Comparison of ENCODE assay signal across 13 mouse cellular contexts in genomic region chr11:73284351-73284750, GRCm38 (mm10). TPM values are rescaled to one million over a fixed set of nuclear protein-coding genes. Genes with fewer than 3 reads are reported as not detected.
DNase-seq lines count a peak whose midpoint lies in the region; ATAC-seq and TF ChIP-seq lines count a peak whose summit lies in the region.
"Had no signal": no experiment of that assay in that cellular context is flagged by ENCODE, and none has a peak within 500 bp of the region (broad histone marks: within the 10 kb centered on the region; RNA-seq: fewer than 3 reads in every experiment).

No protein-coding gene starts in this region.

- H3K4me2 ChIP-seq in heart, embryonic 11.5 days, result no peak overlapping the region
- no peak overlapping the region for H3K4me2 ChIP-seq in stomach, embryonic 14.5 days (replicated peaks; ENCODE audit: low read depth, low read length)
- H3K4me2 ChIP-seq: embryonic facial prominence, embryonic 15.5 days; liver, embryonic 15.5 days had no signal

- H3K4me1 ChIP-seq in heart, embryonic 11.5 days (ENCODE audit: control insufficient read depth, insufficient read depth, low read length), result 0 out of 2 replicates have a peak, but pooled peaks cover 2% of the 10 kb centered on the region
- H3K4me1 ChIP-seq in brown adipose tissue, adult 24 weeks (ENCODE audit: control insufficient read depth, insufficient read depth, insufficient read length, low read length), result peaks cover 8% of the 10 kb centered on the region
- peaks cover 16% of the 10 kb centered on the region for H3K4me1 ChIP-seq in stomach, embryonic 14.5 days (ENCODE audit: control insufficient read depth, insufficient read depth, low read length)
- H3K4me1 ChIP-seq: liver, embryonic 15.5 days had no signal

- intact Hi-C loops in left cerebral cortex, adult 2 months (cut with DNase I), result loop anchor here (5.0 kb wide), 1 partner anchor 1088 kb away; no protein-coding TSS in a partner anchor

- no peak for ATAC-seq in heart, embryonic 11.5 days (replicated peaks; ENCODE audit: insufficient number of reproducible peaks, low FRiP score, low TSS enrichment)
- ATAC-seq in stomach, embryonic 14.5 days (ENCODE audit: insufficient number of reproducible peaks, insufficient read depth, low FRiP score, low read depth), result no peak
- ATAC-seq: midbrain, embryonic 16.5 days had no signal

- no peak overlapping the region for H3K27ac ChIP-seq in heart, embryonic 11.5 days (ENCODE audit: low read depth, low read length)
- peak overlapping the region; percentile 59; the same call in 1 of the 2 replicates for H3K27ac ChIP-seq in left cerebral cortex, adult 2 months
- H3K27ac ChIP-seq in brown adipose tissue, adult 24 weeks (replicated peaks; ENCODE audit: low read depth, low read length), result peak overlapping the region; percentile 93
- H3K27ac ChIP-seq in stomach, embryonic 14.5 days (ENCODE audit: low read length), result peak overlapping the region; percentile 44; the same call in 1 of the 2 replicates
- H3K27ac ChIP-seq: embryonic facial prominence, embryonic 15.5 days; liver, embryonic 15.5 days had no signal

- H3K36me3 ChIP-seq in heart, embryonic 11.5 days (ENCODE audit: control insufficient read depth, insufficient read depth, low read length), result no peaks in the 10 kb centered on the region
- no peaks in the 10 kb centered on the region for H3K36me3 ChIP-seq in stomach, embryonic 14.5 days (ENCODE audit: control insufficient read depth, insufficient read depth, low read length)
- H3K36me3 ChIP-seq: embryonic facial prominence, embryonic 15.5 days; liver, embryonic 15.5 days had no signal

- TF ChIP-seq CTCF in left cerebral cortex, adult 2 months (IDR thresholded peaks at IDR 0.05), result no peak

- H3K9me3 ChIP-seq in heart, embryonic 11.5 days (replicated peaks; ENCODE audit: control insufficient read depth, low read length), result no peaks in the 10 kb centered on the region
- no peaks in the 10 kb centered on the region for H3K9me3 ChIP-seq in stomach, embryonic 14.5 days (ENCODE audit: control insufficient read depth, low read depth, low read length)
- H3K9me3 ChIP-seq: embryonic facial prominence, embryonic 15.5 days; liver, embryonic 15.5 days had no signal

- H3K9ac ChIP-seq in heart, embryonic 11.5 days (ENCODE audit: low read depth, low read length), result no peak overlapping the region
- H3K9ac ChIP-seq in stomach, embryonic 14.5 days (replicated peaks; ENCODE audit: low read depth, low read length), result no peak overlapping the region
- H3K9ac ChIP-seq: embryonic facial prominence, embryonic 15.5 days; liver, embryonic 15.5 days had no signal

- H3K27me3 ChIP-seq in heart, embryonic 11.5 days (ENCODE audit: control insufficient read depth, insufficient read depth, low read length), result no peaks in the 10 kb centered on the region
- H3K27me3 ChIP-seq in stomach, embryonic 14.5 days (ENCODE audit: control insufficient read depth, insufficient read depth, low read length), result no peaks in the 10 kb centered on the region
- H3K27me3 ChIP-seq: embryonic facial prominence, embryonic 15.5 days; liver, embryonic 15.5 days had no signal

- DNase-seq in heart, adult 11 months, result peak; percentile 96
- no peak for DNase-seq in left cerebral cortex, adult 2 months (ENCODE audit: extremely low spot score in 1 of 2, low spot score in 2 of 2)
- DNase-seq in left cerebral cortex, adult 9 months (ENCODE audit: low spot score in 2 of 2), result no peak
- no peak for DNase-seq in c-Kit-positive CD71-positive TER-119-positive erythroid progenitor cells, embryonic 14.5 days (ENCODE audit: low spot score)
- DNase-seq: kidney, adult 11 months had no signal

- no peak overlapping the region for H3K4me3 ChIP-seq in heart, embryonic 11.5 days (ENCODE audit: low read depth, low read length)
- no peak overlapping the region for H3K4me3 ChIP-seq in left cerebral cortex, adult 2 months
- no peak overlapping the region for H3K4me3 ChIP-seq in brown adipose tissue, adult 24 weeks (ENCODE audit: insufficient read depth, low read depth, low read length)
- H3K4me3 ChIP-seq in stomach, embryonic 14.5 days (ENCODE audit: low read depth, low read length), result no peak overlapping the region
- H3K4me3 ChIP-seq: embryonic facial prominence, embryonic 15.5 days; liver, embryonic 15.5 days had no signal

RNA-seq across cellular contexts. Expression of gene Trpv3, which starts 17.2 kb away (rescaled TPM):
- 0.03 TPM in 2 replicates for polyA plus RNA-seq in heart, embryonic 11.5 days (2014; fragmentation: Nextera tagmentation; extraction: Ambion mirVana)
- under 1 TPM; 0.26 to 0.50 TPM for total RNA-seq in left cerebral cortex, adult 2 months (2021)
- polyA plus RNA-seq in brown adipose tissue, adult 24 weeks (2012; ENCODE audit: insufficient read depth, insufficient read length, missing spikeins), result not detected in 2 replicates
- polyA plus RNA-seq in stomach, embryonic 14.5 days (2014; fragmentation: Nextera tagmentation; extraction: Ambion mirVana), result 0.12 and 0.42 TPM in 2 replicates
- total RNA-seq: hematopoietic stem cell, adult 5-6 weeks had no signal

RNA-seq across cellular contexts. Expression of gene Aspa, which starts 45.0 kb away (rescaled TPM):
- 0.19 TPM in 1 of 2 replicates, not detected in the other for polyA plus RNA-seq in heart, embryonic 11.5 days (2014; fragmentation: Nextera tagmentation; extraction: Ambion mirVana)
- total RNA-seq in left cerebral cortex, adult 2 months (2021), result 10 to 100 TPM in 1 of 2 experiments, 1 to 10 TPM in 1; 8.9 to 10.4 TPM
- polyA plus RNA-seq in brown adipose tissue, adult 24 weeks (2012; ENCODE audit: insufficient read depth, insufficient read length, missing spikeins), result 163 and 192 TPM in 2 replicates
- polyA plus RNA-seq in stomach, embryonic 14.5 days (2014; fragmentation: Nextera tagmentation; extraction: Ambion mirVana), result 3.7 and 4.1 TPM in 2 replicates

RNA-seq across cellular contexts. Expression of gene Gm49340, which starts 45.2 kb away (rescaled TPM):
- not detected in 2 replicates for polyA plus RNA-seq in heart, embryonic 11.5 days (2014; fragmentation: Nextera tagmentation; extraction: Ambion mirVana)
- not detected for total RNA-seq in left cerebral cortex, adult 2 months (2021)
- polyA plus RNA-seq in brown adipose tissue, adult 24 weeks (2012; ENCODE audit: insufficient read depth, insufficient read length, missing spikeins), result 0.48 TPM in 1 of 2 replicates, not detected in the other
- polyA plus RNA-seq in stomach, embryonic 14.5 days (2014; fragmentation: Nextera tagmentation; extraction: Ambion mirVana), result not detected in 2 replicates
- total RNA-seq: hematopoietic stem cell, adult 5-6 weeks; left cerebral cortex, adult 8-10 months had no signal
- polyA plus RNA-seq: embryonic facial prominence, embryonic 15.5 days; midbrain, embryonic 16.5 days had no signal

RNA-seq across cellular contexts. Expression of gene Spata22, which starts 45.2 kb away (rescaled TPM):
- polyA plus RNA-seq in heart, embryonic 11.5 days (2014; fragmentation: Nextera tagmentation; extraction: Ambion mirVana), result not detected in 2 replicates
- total RNA-seq in left cerebral cortex, adult 2 months (2021), result not detected
- polyA plus RNA-seq in brown adipose tissue, adult 24 weeks (2012; ENCODE audit: insufficient read depth, insufficient read length, missing spikeins), result 8.6 and 10.5 TPM in 2 replicates
- polyA plus RNA-seq in stomach, embryonic 14.5 days (2014; fragmentation: Nextera tagmentation; extraction: Ambion mirVana), result not detected in 2 replicates
- total RNA-seq: hematopoietic stem cell, adult 5-6 weeks; left cerebral cortex, adult 8-10 months had no signal
- polyA plus RNA-seq: embryonic facial prominence, embryonic 15.5 days had no signal

RNA-seq across cellular contexts. Expression of gene Trpv1, which starts 50.3 kb away (rescaled TPM):
- 0.16 TPM in 1 of 2 replicates, not detected in the other for polyA plus RNA-seq in heart, embryonic 11.5 days (2014; fragmentation: Nextera tagmentation; extraction: Ambion mirVana)
- total RNA-seq in left cerebral cortex, adult 2 months (2021), result under 1 TPM in 1 of 2 experiments, not detected in 1; 0.27 TPM
- 0.33 and 0.75 TPM in 2 replicates for polyA plus RNA-seq in brown adipose tissue, adult 24 weeks (2012; ENCODE audit: insufficient read depth, insufficient read length, missing spikeins)
- 0.13 TPM in 1 of 2 replicates, not detected in the other for polyA plus RNA-seq in stomach, embryonic 14.5 days (2014; fragmentation: Nextera tagmentation; extraction: Ambion mirVana)
- total RNA-seq: hematopoietic stem cell, adult 5-6 weeks had no signal

Comparison
In these comparisons a context has a peak if more than half of its experiments do, and no peak if none do; other contexts are left out.
1. RNA of gene Aspa, which starts 45.0 kb away (polyA plus RNA-seq): 163 to 192 TPM in brown adipose tissue, adult 24 weeks; 3.7 to 4.1 TPM in stomach, embryonic 14.5 days and 0.19 TPM in heart, embryonic 11.5 days; every median in the first group is over 10 times any median in the second.